Mouse (Mus musculus): ENCODE measurements around the gene Hist1h1d.

DNA sequence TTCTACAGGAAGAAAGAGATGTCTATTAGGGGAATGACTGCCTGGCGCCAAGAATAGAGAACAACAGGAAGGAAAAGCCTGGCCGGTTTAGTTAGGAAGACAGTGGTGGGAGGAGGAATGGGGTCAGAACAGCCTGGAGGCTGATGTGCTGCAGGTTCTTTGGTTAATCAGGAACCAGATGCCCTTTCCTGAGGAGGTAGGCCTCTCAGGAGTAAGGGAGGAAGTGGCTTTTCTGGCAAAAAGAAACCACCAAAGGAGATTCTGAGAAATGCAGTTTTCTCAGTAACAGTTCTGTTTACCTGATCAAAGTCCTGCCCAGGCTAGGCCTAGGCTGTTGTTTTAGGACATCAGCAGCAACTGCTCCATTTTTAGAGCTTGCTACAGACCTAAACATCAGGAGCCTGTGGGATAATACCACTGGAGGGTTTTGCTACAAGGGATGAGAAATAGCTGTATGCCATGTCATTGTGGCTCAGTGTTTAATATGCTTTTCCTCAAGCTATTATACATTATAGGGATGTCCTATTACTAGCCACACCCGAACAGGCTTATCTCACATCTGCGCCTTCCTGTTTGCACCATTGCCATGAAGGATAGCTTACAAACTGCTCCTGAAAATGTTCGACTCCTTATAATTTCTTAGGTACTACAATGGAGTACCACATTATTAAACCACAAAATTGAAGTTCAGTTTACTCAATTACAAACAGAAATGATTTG lies 40.1 kb downstream of the Hist1h1d start:
- 0 out of 2 replicates have a peak, but pooled peaks have one; percentile 9 for TF ChIP-seq RCOR1 (IDR thresholded peaks at IDR 0.05; ENCODE audit: low read depth, low read length)
- no peak for TF ChIP-seq POLR2A (IDR thresholded peaks at IDR 0.05; ENCODE audit: control insufficient read depth in 1 of 2, insufficient read depth in 1 of 2, low read depth in 1 of 2, low read length in 2 of 2, poor library complexity in 1 of 2)
- TF ChIP-seq CTCF (IDR thresholded peaks at IDR 0.05 in 2 of 3, conservative IDR thresholded peaks at IDR 0.05 in 1 of 3; ENCODE audit: control insufficient read depth in 1 of 3, insufficient read depth in 1 of 3, low read depth in 2 of 3, low read length in 3 of 3, poor library complexity in 1 of 3, severe bottlenecking in 1 of 3): no peak
- TF ChIP-seq SIN3A (IDR thresholded peaks at IDR 0.05; ENCODE audit: low read length): no peak
- 0 out of 2 replicates have a peak, but pooled peaks have one; percentile 13 for TF ChIP-seq TBP (IDR thresholded peaks at IDR 0.05; ENCODE audit: low read depth, low read length)
- peak; percentile 66; the same call in 1 of the 2 replicates for TF ChIP-seq GATA1 (IDR thresholded peaks at IDR 0.05; ENCODE audit: low read depth, low read length)
- TF ChIP-seq ZC3H11A (IDR thresholded peaks at IDR 0.05; ENCODE audit: low read depth, low read length): no peak
- TF ChIP-seq MYB (IDR thresholded peaks at IDR 0.05; ENCODE audit: low read depth, low read length): no peak
- TF ChIP-seq MEF2A (IDR thresholded peaks at IDR 0.05; ENCODE audit: extremely low read depth, insufficient replicate concordance, low read depth, low read length, poor library complexity, severe bottlenecking): no peak
